Mouse (Mus musculus): ENCODE results near the gene Hacd2.

- TF ChIP-seq CTCF (IDR thresholded peaks at IDR 0.05) (no peak), EP300 (IDR thresholded peaks at IDR 0.05) (no peak)
These were observed 119.6 kb downstream of the Hacd2 start for GRCm38 (mm10) chr16:35141839-35142238.
